Mouse (Mus musculus): ENCODE results near the gene Cd52.

- TF ChIP-seq CTCF (conservative IDR thresholded peaks at IDR 0.05; ENCODE audit: low read length) (no peak), NANOG (IDR thresholded peaks at IDR 0.05; ENCODE audit: borderline replicate concordance, low read length) (no peak)
Observed at GRCm38 (mm10) chr4:134113356-134113994, 18.6 kb upstream of the Cd52 start.

Data from E14TG2a.4 (cell line).